In the genomic region with DNA sequence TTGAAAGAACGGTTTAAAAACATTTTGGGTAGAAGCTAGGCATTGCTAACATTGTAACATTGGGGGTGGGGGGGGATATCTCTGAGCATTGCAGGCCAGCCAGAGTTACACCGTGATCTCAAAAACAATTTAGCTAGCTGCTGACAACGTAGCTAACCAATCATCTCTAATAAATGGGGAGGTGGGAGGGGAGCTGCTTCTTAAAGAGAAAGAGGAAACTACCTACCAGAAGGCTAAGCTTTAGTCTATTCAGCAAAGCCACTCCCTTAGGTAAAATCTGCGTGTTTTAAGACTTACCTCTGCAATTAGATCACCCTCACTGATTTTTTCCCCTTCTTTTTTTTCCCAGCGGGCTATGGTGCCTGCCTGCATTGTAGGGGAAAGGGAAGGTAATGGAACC, we compare ENCODE assay signal across 7 mouse cellular contexts. TPM values are rescaled to one million over a fixed set of nuclear protein-coding genes. Genes with fewer than 3 reads are reported as not detected.
A peak's percentile ranks its signal among the peaks of the same experiment; 100 is the strongest.
DNase-seq lines count a peak whose midpoint lies in the region; ATAC-seq and TF ChIP-seq lines count a peak whose summit lies in the region.

No protein-coding gene starts in this region.

- H3K27me3 ChIP-seq in neural tube, embryonic 11.5 days (ENCODE audit: control insufficient read depth, insufficient read depth, low read length), result no peaks in the 10 kb centered on the region
- no peaks in the 10 kb centered on the region for H3K27me3 ChIP-seq in limb, embryonic 14.5 days (ENCODE audit: control insufficient read depth, insufficient read depth, low read length)
- no peaks in the 10 kb centered on the region for H3K27me3 ChIP-seq in stomach, postnatal 0 days (ENCODE audit: control insufficient read depth, insufficient read depth, low read length)

- WGBS in neural tube, embryonic 11.5 days, result 42% methylated on average over 5 of the region's 5 CpGs
- WGBS in limb, embryonic 14.5 days, result 17% methylated on average over 5 of the region's 5 CpGs
- WGBS in stomach, postnatal 0 days, result 14% methylated on average over 5 of the region's 5 CpGs

- DNase-seq in neural tube, embryonic 11.5 days (ENCODE audit: low spot score), result no peak
- no peak for DNase-seq in neural tube, embryonic 10.5 days (ENCODE audit: extremely low spot score, low spot score)
- DNase-seq in limb, embryonic 14.5 days (ENCODE audit: low spot score), result no peak
- no peak for DNase-seq in stomach, postnatal 0 days (ENCODE audit: low spot score)
- DNase-seq in layer of hippocampus, adult 9-10 months (ENCODE audit: low spot score), result no peak
- no peak for DNase-seq in left cerebral cortex, adult 8-10 months (ENCODE audit: low spot score in 2 of 2)

- TF ChIP-seq POLR2A in embryonic fibroblast, embryonic 13.5 days (IDR thresholded peaks at IDR 0.05; ENCODE audit: low read depth, low read length), result no peak
- no peak for TF ChIP-seq POLR2A in limb, embryonic 14.5 days (IDR thresholded peaks at IDR 0.05; ENCODE audit: borderline replicate concordance, extremely low read depth, insufficient read depth, insufficient read length)

- H3K27ac ChIP-seq in neural tube, embryonic 11.5 days (ENCODE audit: low read depth, low read length), result no peak overlapping the region
- no peak overlapping the region; the same call in 1 of the 2 replicates for H3K27ac ChIP-seq in embryonic fibroblast, embryonic 13.5 days (ENCODE audit: insufficient read depth, low read length)
- no peak overlapping the region for H3K27ac ChIP-seq in limb, embryonic 14.5 days (replicated peaks; ENCODE audit: low read depth, low read length)
- H3K27ac ChIP-seq in stomach, postnatal 0 days (replicated peaks), result no peak overlapping the region

- peak overlapping the region; percentile 85 for H3K9ac ChIP-seq in neural tube, embryonic 11.5 days (ENCODE audit: low read length)
- H3K9ac ChIP-seq in limb, embryonic 14.5 days (ENCODE audit: low read depth, low read length, severe bottlenecking), result peak overlapping the region; percentile 87
- H3K9ac ChIP-seq in stomach, postnatal 0 days (ENCODE audit: low read length), result peak overlapping the region; percentile 90

- no peak for TF ChIP-seq EP300 in stomach, postnatal 0 days (optimal IDR thresholded peaks at IDR 0.05)

- no peak for TF ChIP-seq CTCF in embryonic fibroblast, embryonic 13.5 days (IDR thresholded peaks at IDR 0.05; ENCODE audit: borderline replicate concordance, insufficient read depth, low read length)
- no peak for TF ChIP-seq CTCF in stomach, postnatal 0 days (IDR thresholded peaks at IDR 0.05; ENCODE audit: low read depth)

- H3K9me3 ChIP-seq in neural tube, embryonic 11.5 days (ENCODE audit: control insufficient read depth, low read length), result no peaks in the 10 kb centered on the region
- no peaks in the 10 kb centered on the region for H3K9me3 ChIP-seq in limb, embryonic 14.5 days (ENCODE audit: control insufficient read depth, low read length)
- H3K9me3 ChIP-seq in stomach, postnatal 0 days (ENCODE audit: control insufficient read depth, low read length), result no peaks in the 10 kb centered on the region

- peaks cover 2% of the 10 kb centered on the region; the same call in 1 of the 2 replicates for H3K36me3 ChIP-seq in neural tube, embryonic 11.5 days (ENCODE audit: control insufficient read depth, insufficient read depth, low read length)
- H3K36me3 ChIP-seq in limb, embryonic 14.5 days (ENCODE audit: control insufficient read depth, insufficient read depth, low read length), result peaks cover 25% of the 10 kb centered on the region
- no peaks in the 10 kb centered on the region; the same call in 1 of the 2 replicates for H3K36me3 ChIP-seq in stomach, postnatal 0 days (ENCODE audit: control insufficient read depth, insufficient read depth, low read length)

- H3K4me1 ChIP-seq in neural tube, embryonic 11.5 days (ENCODE audit: control insufficient read depth, insufficient read depth, low read length), result peaks cover 8% of the 10 kb centered on the region
- peaks cover 2% of the 10 kb centered on the region; the same call in 1 of the 2 replicates for H3K4me1 ChIP-seq in embryonic fibroblast, embryonic 13.5 days (ENCODE audit: control insufficient read depth, insufficient read depth, low read length)
- H3K4me1 ChIP-seq in limb, embryonic 14.5 days (ENCODE audit: control insufficient read depth, insufficient read depth, low read length), result peaks cover 11% of the 10 kb centered on the region; the same call in 1 of the 2 replicates
- H3K4me1 ChIP-seq in stomach, postnatal 0 days (replicated peaks; ENCODE audit: control insufficient read depth, insufficient read depth), result no peaks in the 10 kb centered on the region

- no peak for ATAC-seq in neural tube, embryonic 11.5 days (ENCODE audit: insufficient read depth, low FRiP score, low TSS enrichment)
- no peak for ATAC-seq in limb, embryonic 14.5 days (ENCODE audit: low FRiP score, low read depth)
- no peak for ATAC-seq in stomach, postnatal 0 days (ENCODE audit: low FRiP score, low TSS enrichment)

- peak overlapping the region; percentile 64 for H3K4me3 ChIP-seq in neural tube, embryonic 11.5 days (ENCODE audit: low read depth, low read length)
- H3K4me3 ChIP-seq in embryonic fibroblast, embryonic 13.5 days (ENCODE audit: insufficient read depth, low read length), result peak overlapping the region; percentile 66
- peak overlapping the region; percentile 96 for H3K4me3 ChIP-seq in limb, embryonic 14.5 days (replicated peaks; ENCODE audit: low read length)
- peak overlapping the region; percentile 93 for H3K4me3 ChIP-seq in stomach, postnatal 0 days (ENCODE audit: low read depth, low read length)

- H3K4me2 ChIP-seq in neural tube, embryonic 11.5 days (ENCODE audit: low read depth), result peak overlapping the region; percentile 81
- H3K4me2 ChIP-seq in limb, embryonic 14.5 days (replicated peaks; ENCODE audit: low read depth, low read length, severe bottlenecking), result peak overlapping the region; percentile 45
- peak overlapping the region; percentile 78 for H3K4me2 ChIP-seq in stomach, postnatal 0 days (replicated peaks; ENCODE audit: low read depth)

RNA-seq across cellular contexts. Expression of a gene that starts 1.2 kb away (rescaled TPM):
- 70.6 and 74.9 TPM in 2 replicates for polyA plus RNA-seq in neural tube, embryonic 11.5 days (2014; fragmentation: Nextera tagmentation; extraction: Ambion mirVana)
- 46.2 and 50.0 TPM in 2 replicates for polyA plus RNA-seq in embryonic fibroblast, embryonic 13.5 days (2011; ENCODE audit: insufficient read length, low read depth, missing spikeins)
- polyA plus RNA-seq in limb, embryonic 14.5 days (2012; rRNA removed), result 24.3 and 30.4 TPM in 2 replicates
- polyA plus RNA-seq in limb, embryonic 14.5 days (2014; fragmentation: Nextera tagmentation; extraction: Ambion mirVana), result 49.5 and 57.3 TPM in 2 replicates
- 36.7 and 45.2 TPM in 2 replicates for polyA plus RNA-seq in stomach, postnatal 0 days (2015; fragmentation: Nextera tagmentation; extraction: Ambion mirVana)
- 100 to 1,000 TPM; 110 to 123 (median 118) TPM for total RNA-seq in left cerebral cortex, adult 8-10 months (2022)

RNA-seq across cellular contexts. Expression of a gene that starts 41.1 kb away (rescaled TPM):
- polyA plus RNA-seq in neural tube, embryonic 11.5 days (2014; fragmentation: Nextera tagmentation; extraction: Ambion mirVana), result 28.8 and 29.2 TPM in 2 replicates
- 18.0 and 24.7 TPM in 2 replicates for polyA plus RNA-seq in embryonic fibroblast, embryonic 13.5 days (2011; ENCODE audit: insufficient read length, low read depth, missing spikeins)
- 18.1 and 20.4 TPM in 2 replicates for polyA plus RNA-seq in limb, embryonic 14.5 days (2012; rRNA removed)
- polyA plus RNA-seq in limb, embryonic 14.5 days (2014; fragmentation: Nextera tagmentation; extraction: Ambion mirVana), result 27.7 and 27.8 TPM in 2 replicates
- polyA plus RNA-seq in stomach, postnatal 0 days (2015; fragmentation: Nextera tagmentation; extraction: Ambion mirVana), result 14.3 and 16.1 TPM in 2 replicates
- 10 to 100 TPM; 19.5 to 20.4 (median 20.2) TPM for total RNA-seq in left cerebral cortex, adult 8-10 months (2022)

RNA-seq across cellular contexts. Expression of a gene that starts 41.3 kb away (rescaled TPM):
- 4.7 and 5.9 TPM in 2 replicates for polyA plus RNA-seq in neural tube, embryonic 11.5 days (2014; fragmentation: Nextera tagmentation; extraction: Ambion mirVana)
- 1.4 and 1.5 TPM in 2 replicates for polyA plus RNA-seq in embryonic fibroblast, embryonic 13.5 days (2011; ENCODE audit: insufficient read length, low read depth, missing spikeins)
- polyA plus RNA-seq in limb, embryonic 14.5 days (2012; rRNA removed), result 2.2 and 2.3 TPM in 2 replicates
- polyA plus RNA-seq in limb, embryonic 14.5 days (2014; fragmentation: Nextera tagmentation; extraction: Ambion mirVana), result 2.5 and 3.2 TPM in 2 replicates
- polyA plus RNA-seq in stomach, postnatal 0 days (2015; fragmentation: Nextera tagmentation; extraction: Ambion mirVana), result 2.2 and 3.2 TPM in 2 replicates
- 1 to 10 TPM; 2.3 to 4.4 (median 3.2) TPM for total RNA-seq in left cerebral cortex, adult 8-10 months (2022)

RNA-seq across cellular contexts. Expression of a gene that starts 54.7 kb away (rescaled TPM):
- polyA plus RNA-seq in neural tube, embryonic 11.5 days (2014; fragmentation: Nextera tagmentation; extraction: Ambion mirVana), result 305 and 307 TPM in 2 replicates
- polyA plus RNA-seq in embryonic fibroblast, embryonic 13.5 days (2011; ENCODE audit: insufficient read length, low read depth, missing spikeins), result 107 and 113 TPM in 2 replicates
- polyA plus RNA-seq in limb, embryonic 14.5 days (2012; rRNA removed), result 145 and 238 TPM in 2 replicates
- polyA plus RNA-seq in limb, embryonic 14.5 days (2014; fragmentation: Nextera tagmentation; extraction: Ambion mirVana), result 239 and 244 TPM in 2 replicates
- polyA plus RNA-seq in stomach, postnatal 0 days (2015; fragmentation: Nextera tagmentation; extraction: Ambion mirVana), result 252 and 278 TPM in 2 replicates
- total RNA-seq in left cerebral cortex, adult 8-10 months (2022), result 100 to 1,000 TPM; 195 to 210 (median 203) TPM

RNA-seq across cellular contexts. Expression of a gene that starts 54.8 kb away (rescaled TPM):
- 273 and 281 TPM in 2 replicates for polyA plus RNA-seq in neural tube, embryonic 11.5 days (2014; fragmentation: Nextera tagmentation; extraction: Ambion mirVana)
- polyA plus RNA-seq in embryonic fibroblast, embryonic 13.5 days (2011; ENCODE audit: insufficient read length, low read depth, missing spikeins), result 109 TPM in 2 replicates
- polyA plus RNA-seq in limb, embryonic 14.5 days (2012; rRNA removed), result 170 and 197 TPM in 2 replicates
- 258 and 266 TPM in 2 replicates for polyA plus RNA-seq in limb, embryonic 14.5 days (2014; fragmentation: Nextera tagmentation; extraction: Ambion mirVana)
- polyA plus RNA-seq in stomach, postnatal 0 days (2015; fragmentation: Nextera tagmentation; extraction: Ambion mirVana), result 425 and 428 TPM in 2 replicates
- total RNA-seq in left cerebral cortex, adult 8-10 months (2022), result 100 to 1,000 TPM; 102 to 113 (median 109) TPM
